Mouse (Mus musculus) retina, postnatal 1 day (tissue): ENCODE measurements around the gene Pabpn1l.

Source experiments
- DNase-seq: peaks from one replicate; pipeline ENCODE4 v3.0.0-alpha.2; 2012

Pabpn1l gene

DNA sequence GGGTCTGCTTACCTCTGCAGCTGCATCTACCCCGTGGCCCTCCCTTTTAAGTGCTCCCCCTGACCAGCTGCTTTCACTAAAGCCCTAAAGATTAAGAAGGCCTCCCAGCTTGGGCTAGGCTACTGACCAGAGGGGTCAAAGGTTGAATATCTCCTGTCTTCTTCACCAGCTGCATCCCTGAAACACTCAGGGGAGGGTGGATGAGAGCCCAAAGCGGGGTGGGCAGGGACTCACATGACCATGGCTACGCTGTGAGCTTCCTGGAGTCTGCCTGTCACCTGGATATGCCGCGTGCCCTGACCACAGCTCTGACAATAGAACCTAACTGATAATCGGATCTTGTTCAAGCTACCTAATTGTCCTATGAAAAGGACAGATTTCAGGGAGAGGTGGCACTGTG, at the start of gene Pabpn1l:
Gene Pabpn1l, minus strand, starts transcription at position 13 of the 400 bp plus-strand sequence.
- no peak for DNase-seq

DNA sequence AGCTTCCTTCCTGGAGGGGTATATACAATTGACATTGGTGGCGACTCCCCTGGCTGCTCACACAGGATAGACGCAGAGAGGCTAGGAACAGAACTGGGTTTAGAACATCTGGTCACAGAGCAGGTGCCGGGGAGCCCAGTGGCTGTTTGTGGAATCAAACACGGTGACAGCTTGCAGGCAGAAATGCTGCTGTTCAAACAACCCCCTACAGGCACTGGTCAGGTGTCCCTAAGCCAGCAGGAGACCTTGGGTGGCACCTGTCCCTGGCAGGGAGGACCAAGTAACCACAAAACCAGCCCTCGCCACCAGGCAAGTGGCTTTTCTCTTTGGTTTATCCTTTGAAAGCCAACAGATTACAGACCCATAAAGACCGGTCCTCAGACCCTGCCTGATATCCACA, 49.4 kb upstream of the Pabpn1l start:
- DNase-seq, result no peak

DNA sequence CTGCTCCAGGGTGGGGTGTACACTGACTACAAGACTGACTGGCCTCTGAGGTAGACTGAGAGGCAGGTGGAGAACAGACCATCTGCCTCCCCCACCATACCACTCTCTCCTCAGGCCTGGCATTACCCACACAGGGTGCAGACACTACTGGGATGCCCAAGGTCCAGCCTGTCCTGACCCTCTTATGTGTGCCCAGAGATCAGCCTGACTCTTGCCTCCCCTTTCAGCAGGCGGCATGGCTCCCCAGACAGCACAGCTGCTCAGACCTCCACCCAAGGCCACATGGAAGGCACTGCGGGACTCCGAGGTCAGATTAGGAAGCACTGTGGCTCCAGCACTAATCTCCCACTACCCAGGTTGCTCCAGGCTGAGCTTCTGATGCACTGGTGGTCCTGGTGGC, 48.2 kb upstream of the Pabpn1l start:
- DNase-seq, result no peak

DNA sequence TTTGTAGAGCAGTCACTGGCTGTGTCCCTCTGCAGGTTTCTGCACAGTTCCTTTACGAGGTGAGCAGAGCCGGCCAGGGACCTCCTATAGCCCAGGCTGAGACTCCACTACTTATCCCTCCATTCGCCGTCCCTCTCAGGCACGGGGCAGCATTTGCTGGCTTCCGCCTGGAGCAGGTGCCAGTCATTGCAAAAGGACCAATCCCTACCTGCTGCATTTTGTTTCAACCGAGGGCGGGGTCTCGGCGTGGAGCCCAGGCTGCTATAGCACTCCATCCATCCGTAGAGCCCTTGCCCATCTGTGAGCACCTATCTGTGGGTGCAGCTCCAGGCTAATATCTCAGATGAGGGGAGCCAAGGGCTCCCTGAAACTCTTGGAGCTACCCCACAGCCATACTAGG, 47.5 kb upstream of the Pabpn1l start:
- DNase-seq, result no peak

DNA sequence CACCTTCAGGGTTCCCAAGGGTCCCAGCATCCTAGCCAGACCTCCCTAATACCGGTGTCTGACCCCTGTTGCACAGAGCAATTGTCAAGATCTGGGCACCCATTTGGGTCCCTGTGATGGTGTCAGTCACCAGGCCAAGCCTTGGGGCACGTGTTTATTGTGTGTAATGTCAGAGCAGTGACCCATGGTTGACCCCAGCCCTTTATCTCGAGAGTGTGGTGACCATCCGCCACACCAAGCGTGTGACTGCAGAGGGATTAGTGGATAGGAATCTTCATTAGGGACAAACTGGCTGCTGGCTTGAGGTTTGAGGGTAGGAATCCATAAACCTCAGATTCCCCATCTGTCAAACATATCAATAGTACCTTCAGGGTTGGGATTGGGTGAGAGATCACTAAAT, 46.8 kb upstream of the Pabpn1l start:
- DNase-seq, result peak; percentile 24

DNA sequence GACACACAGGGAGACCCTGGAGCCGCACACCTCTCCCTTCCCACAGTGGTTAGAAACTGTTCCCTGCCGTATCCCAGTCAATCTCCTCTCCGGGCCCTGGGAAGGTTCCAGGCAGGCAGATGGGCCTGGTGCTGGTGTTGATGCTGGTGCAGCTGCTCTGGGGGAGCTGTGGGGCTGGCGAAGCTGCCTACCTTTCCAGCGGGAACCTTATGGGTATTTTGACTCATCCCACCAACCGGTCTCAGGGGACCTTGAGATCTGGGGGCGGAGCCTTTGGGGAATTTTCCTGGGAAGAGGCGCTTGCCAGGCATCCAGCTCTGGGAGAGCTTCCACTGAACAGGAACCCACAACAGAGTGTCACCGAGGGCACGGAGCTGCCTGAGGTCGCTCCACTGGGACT, 45.3 kb upstream of the Pabpn1l start:
- no peak for DNase-seq

DNA sequence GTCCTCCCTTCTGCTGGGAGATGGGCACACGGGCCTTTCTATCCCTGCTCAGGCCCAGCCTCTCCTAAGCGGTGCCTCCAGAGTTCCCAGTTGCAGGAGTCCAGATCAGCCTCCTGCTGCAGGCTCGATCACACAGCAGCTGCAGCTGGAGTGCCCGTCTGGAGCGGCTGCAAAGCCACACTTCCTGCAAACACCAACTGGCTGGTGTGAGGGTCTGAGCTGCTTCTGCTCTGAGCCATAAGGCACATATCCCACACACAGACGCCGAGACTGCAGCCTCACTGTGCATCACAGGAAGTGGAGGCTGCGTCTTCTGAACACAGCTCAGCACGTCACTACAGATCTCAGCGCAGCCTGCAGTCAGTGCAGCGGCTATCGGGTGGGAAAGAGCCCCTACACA, 44.3 kb upstream of the Pabpn1l start:
- no peak for DNase-seq

DNA sequence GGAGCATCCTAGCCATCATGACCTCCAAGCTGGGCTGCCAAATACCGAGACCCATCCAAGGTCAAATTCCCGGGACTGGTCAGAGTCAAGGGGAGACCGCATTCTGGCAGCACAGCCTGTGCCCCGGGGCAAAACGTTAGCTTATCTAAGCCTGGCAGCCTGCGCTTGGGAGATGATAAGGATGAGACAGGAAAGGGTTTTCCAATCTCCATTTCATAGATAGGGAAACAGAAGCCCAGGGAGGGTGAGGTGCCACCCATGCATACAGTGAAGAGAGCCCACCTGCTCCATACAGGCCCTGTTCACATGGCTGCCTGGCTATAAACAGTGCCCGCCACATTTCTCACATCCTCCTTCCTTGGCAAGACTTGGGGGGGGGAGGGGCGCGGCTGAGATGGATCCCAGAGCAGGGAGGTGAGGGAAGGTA, 43.8 kb upstream of the Pabpn1l start:
- DNase-seq, result peak; percentile 46

DNA sequence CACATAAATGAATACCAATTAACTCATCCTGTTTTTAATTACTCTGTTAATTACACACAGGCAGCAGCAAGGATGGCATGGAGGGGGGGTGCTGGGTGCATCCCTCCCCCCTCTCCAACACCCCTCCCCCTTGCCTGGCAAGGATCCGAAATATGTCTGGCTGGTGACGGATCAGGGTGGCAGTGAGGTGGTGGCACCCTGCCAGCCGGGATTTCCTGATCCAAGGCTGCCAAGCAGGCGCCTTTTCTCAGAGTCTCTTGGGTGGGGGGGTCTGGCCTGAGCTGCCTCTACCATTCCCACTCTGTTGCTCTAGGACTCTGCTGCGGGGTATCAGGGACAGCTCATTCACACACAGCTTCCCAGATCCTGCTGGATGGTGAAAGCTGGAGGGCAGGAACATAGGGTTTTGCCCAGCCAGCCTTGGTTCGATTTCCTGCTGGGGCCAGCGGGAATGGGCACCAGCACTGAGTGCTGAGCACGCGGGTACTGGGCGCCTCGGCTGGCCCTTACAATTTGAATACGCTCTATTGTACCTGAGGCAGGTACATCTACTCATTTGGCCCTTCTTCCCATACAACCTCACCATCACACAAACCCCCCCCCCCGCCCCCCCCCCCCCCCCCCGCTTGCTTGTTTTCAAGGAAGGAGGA, 43.3 kb upstream of the Pabpn1l start:
- DNase-seq, result peak; percentile 81

DNA sequence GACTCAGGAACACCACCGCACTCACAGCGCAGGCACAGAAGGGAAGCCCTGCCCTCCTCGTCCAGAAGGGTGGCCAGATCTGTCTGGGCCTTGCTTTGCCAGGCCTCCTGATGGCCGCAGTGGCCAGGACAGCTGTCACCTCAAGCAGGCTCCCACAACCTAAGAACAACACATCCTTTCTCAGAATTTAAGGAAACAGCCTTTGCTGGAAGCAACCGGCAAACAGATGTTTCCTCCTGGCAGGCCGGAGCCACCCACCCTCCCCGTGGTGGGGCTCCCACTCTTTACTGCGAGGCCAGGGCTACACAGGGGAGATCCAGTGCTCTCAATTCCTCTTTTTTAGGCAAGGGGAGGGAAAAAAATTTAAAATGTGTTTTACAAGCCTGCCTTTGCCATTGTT, 42.7 kb upstream of the Pabpn1l start:
- peak; percentile 28 for DNase-seq

DNA sequence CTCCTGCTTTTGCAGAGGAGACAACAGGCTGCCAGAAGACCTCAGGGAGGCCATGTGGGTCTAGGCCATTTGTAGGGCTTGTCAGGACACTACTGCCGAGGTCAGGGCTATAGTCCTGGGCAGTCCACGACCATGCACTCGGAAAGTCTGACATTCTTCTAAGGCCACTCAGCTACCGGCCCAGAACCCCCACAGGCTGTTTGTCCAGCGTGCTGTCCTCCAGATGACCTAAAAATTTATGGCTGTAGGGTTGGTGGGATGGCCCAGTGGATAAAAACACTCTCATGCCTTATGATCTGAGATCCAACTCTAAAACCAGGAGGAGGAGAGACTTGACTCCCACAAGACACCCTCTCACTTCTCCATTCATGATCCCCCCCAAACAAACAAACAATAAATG, 41.1 kb upstream of the Pabpn1l start:
- DNase-seq, result no peak

DNA sequence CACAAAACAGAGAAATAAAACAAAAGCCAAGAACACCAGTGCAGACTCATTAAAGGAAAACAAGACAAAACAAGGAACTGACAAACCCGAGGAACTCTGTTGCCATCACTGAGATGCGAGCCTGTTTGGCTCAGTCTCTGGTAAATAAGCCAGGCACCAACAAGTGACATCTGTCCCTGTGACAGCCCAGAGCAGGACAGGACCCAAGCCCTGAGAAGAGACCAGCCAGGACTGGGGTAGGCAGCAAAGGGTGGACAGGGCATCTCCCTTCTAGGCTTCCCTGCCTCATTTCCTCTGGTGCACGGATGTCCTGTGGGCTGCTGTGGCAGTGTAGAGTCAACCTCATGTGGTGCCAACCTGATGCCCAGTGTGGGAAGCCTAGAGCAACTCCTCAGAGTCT, 40.6 kb upstream of the Pabpn1l start:
- DNase-seq, result no peak

DNA sequence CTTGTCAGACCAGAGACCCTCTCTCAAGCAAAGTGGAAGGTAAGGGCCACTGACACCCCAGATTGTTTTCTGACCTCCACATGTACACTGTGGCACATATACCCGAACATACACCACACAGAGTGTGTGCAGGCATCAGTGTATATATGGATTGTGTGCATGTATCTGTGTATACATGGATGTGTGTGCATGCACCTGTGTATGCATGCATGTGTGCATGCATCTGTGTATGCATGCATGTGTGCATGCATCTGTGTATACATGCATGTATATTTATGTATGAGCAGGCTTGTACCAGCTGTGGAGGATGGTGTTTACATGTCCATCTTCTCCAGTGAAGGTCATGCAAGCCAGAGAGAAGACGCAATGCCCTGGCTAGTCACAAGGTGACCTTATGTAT, 39.4 kb upstream of the Pabpn1l start:
- DNase-seq, result no peak

DNA sequence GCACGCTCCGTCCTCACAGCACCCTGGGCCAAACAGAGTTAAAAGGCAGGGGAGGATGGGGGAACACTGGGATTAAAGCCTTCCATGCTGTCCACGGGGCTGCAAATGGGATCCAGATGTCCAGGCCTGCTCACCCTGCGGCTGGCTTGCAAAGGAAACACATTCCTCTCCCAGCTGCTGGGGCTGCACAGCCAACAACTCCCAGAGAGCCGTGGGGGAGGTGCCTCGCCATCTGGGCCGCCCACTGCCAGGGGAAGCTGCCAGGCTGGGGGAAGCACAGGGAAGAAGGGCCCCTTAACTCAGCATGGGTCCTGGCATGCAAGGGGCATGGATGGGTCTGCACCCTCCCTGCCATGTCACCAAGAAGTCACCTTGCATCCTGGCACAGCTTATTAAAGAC, 38.6 kb upstream of the Pabpn1l start:
- peak; percentile 48 for DNase-seq

DNA sequence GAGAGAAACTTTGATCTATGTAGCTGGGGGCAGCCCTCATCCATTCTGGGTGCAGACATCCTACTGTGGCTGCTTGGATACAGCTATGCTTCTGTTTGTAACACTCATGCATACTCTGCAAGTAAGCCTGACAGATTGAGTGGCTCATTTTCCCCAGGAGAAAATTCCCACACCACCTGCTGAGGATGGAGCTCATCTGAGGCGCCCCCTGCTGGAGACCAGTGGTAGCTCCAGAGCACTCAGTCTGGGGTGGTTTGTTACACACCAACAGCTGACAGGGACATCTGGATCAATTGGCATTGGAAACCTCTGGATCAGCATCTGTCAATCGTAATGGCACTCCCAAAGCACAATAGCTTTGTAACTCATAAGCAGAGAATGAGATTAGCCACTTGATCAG, 37.5 kb upstream of the Pabpn1l start:
- DNase-seq, result no peak

DNA sequence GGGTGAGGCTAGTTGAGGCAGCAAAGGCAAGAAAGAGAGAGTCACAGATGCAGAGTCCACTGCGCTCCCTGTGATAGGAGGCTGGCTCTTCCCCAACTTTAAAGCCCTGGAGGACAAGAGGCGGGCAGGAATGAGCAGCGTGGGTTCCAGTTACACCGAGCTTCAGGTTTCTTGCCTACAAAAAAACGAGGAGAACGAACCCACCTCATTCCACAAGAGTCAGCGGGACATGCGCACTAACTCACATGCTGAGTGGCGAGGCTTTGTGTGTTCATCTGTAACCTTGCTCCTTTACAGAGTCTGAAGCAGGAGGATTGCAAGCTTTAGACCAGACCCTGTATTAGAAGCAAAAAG, 36.2 kb upstream of the Pabpn1l start:
- DNase-seq, result no peak

DNA sequence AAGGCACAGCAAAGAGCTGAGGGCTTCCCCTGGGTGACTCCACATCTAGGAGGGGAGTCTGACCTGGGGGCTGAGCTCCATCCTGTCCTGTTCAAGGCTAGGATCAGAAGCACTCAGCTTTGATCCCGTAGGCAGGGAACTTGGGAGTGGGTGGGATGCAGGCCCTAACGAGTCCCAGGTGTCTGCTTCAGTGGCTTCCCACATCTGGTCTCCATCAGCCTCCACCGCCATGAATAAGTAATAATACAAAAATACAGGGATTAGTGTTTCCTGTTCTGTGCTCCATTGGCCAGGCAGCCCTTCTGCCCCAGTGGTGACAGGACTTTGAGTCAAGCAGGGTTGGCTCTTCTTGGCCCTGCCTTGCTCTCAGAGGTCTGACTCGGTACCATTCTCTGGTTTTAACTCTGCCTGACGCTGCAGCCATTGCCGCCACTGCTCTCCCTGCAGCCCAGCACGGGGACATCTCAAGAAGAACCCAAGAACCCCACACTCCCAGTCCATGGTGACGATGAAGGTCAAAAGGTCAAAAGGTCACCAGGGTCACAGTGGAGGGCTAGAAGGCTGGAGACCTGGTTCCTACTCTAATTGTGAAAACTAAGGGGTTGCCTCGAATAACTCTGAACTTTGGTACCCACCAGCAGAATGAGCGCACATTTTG, 35.7 kb upstream of the Pabpn1l start:
- no peak for DNase-seq

DNA sequence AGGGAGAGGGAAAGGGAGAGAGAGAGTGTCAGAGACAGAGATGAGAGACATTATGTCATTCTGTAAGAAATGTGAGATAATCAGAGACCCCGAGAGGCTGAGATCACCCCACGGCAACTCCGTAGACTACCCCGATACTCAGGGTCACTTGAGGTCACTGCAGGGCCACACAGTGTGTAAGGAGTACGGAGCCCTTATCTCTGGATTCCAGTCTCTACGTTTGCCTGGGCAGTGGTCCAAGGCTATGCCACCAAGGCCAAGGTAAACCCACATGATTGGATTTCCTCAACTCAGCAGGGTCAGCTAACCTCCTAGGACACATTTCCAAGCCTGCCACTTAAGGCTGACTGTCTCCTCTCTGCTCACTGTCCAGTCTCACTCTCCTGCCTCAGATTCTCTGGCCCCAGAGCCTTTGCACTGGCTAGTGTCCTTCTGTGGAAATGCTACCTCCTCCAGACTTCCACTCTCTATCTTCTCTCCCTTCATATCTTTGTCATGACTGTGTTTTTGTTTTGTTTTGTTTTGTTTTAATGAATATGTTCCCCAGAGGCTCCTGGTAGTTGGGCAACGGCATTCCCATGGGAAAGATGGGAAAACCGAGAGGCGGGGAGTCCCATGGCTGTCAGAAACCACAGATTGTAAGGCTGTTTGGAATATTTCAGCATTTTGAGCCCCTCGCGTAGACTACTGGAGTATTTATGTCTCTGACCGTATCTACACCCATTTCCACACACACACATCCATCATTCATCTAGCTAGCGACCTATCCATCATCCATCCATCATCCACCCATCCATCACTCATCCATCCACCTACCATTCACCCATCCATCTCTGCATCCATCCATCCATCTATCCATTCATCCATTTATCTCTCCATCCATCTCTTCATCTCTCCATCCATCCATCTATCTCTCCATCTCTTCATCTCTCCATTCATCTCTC, 33.8 kb upstream of the Pabpn1l start:
- DNase-seq, result no peak

DNA sequence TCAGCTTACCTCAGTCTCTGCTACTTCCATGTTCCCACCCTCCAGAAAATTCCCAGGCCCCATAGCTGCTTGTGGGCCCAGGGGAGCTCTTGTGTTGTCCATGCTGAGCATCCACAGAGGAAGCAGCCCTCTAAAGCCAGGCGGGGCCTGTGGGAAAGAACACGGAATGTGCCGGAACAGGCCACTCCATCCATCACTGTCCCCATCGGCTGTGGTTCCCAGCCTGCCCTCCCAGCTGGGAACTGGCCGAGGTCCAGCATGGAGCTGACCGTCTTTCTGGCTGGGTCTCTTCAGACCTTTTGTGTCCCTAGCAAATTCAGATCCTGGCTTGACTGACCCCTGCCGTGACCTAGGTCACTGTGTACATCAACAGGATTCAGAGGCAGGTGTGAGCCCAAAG, 32.2 kb upstream of the Pabpn1l start:
- DNase-seq, result no peak

DNA sequence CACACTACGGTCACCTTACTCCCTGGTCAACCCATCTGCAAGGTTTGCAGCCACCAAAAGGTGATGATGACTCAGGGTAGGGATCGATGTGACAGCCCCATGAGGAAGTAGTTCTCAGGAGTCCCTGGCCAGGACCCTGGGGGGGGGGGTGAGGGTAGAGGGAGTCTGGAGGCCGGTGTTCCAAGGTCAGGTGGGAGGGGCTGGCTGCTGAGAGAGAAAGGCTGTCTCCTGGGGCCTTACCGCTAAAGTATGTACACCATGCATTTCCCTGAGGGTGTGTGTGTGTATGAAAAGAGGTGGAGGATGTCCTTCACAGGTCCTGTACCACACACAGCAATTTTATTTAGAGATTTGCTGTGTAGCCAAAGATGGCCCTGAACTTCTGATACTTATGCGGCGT, 30.1 kb upstream of the Pabpn1l start:
- no peak for DNase-seq

DNA sequence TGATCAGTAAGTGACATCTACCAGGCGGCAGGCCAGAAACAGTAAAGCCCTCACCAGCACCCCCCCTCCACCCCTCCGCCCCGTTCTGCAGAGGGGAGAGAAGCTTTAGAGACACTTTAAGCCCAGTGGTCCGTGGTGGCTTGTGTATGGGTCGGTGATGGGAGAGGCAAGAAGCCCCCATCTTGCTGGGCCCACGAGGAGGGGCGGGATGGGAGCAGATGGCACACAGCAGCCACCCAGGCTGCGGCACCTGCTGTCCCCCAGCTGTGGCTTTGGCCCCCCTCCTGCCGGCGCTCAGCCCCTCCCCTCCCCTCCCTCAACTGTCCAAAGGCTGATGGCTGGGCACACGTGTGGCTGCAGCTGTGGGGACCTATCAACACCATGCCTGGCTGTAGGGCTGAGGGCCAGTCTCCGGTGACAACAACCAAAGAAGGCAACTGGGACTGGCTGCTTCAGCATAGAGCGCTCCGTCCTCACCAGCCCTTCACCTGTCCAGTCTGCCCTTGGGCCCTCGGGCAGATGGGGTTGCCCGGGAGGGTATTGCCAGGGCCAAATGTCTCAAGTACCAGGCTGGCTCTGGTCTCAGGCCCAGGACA, 28.9 kb upstream of the Pabpn1l start:
- DNase-seq, result peak; percentile 47

DNA sequence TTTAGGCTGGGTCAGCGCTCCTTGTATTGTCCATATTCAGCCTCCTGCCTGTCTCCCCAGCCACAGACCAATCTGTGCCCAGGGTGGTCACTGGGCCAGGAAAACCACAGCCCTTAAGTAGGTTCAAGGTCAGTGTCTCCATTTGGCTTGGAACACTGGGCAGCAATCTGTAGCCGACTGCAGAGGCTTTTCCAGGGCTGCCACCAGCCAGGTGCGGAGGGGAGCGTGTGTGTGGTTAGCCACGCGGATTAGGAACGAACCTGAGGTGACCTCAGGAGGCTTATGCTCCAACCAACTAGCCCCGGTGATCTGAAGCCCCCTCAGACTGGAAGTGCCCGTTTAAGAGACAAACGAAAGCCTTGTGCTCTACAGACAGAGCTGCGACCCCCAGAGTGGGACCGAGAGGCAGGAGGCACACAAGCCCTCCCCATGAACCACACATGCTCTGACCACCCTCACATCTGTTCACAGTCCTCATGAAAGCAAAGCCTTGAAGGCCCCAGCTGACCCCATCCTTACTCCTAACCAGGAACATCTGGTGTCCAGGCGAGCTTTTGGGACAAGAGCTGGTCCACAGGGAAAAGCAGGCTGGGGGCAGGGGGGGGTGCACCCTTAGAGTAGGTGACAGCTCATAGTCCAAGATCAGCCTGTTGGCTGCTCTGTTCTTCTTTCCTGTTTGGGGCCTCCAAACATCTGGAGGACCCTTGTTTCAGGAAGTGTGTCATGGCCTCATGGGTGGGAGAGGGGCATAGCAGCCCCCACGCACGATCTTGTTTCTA, 25.8 kb upstream of the Pabpn1l start:
- no peak for DNase-seq

DNA sequence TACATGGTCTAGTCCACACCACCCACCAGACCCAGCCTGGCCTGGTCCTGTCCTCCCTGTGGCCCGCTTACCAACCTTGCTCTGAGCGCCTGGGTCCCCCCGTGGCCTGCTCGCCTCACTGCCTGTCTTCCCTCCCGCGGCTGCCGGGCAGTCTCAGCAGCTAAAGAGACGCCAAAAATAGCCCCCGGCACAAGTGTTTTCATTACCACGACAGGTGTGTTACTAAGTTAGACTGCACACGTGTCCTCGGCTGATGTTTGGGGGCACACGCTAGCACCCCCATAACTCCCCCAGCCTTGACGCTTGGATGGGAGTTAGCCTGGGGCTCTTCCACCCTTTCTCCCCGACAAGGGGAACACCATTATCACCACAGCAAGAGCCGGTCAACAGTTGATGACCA, 23.8 kb upstream of the Pabpn1l start:
- DNase-seq, result no peak
